Mouse (Mus musculus) embryonic stem cell, embryonic (primary cell): ENCODE measurements around the gene March7.

Experiments
- CTCF ChIA-PET, 4 experiments: fragments of 300-600 bp in 2 of 4; fragments of 350-600 bp in 2 of 4; sonication (Branson Sonifier 250); formaldehyde crosslinking; loops; one replicate each; lab custom pipeline; 2022; ENCODE audit warnings: inconsistent platforms in 2 of 4; lab: Charles Lee
- POLR2A ChIA-PET, 4 experiments: fragments of 300-600 bp in 2 of 4; fragments of 350-600 bp in 2 of 4; sonication (Branson Sonifier 250); formaldehyde crosslinking; loops; one replicate each; lab custom pipeline; 2022; ENCODE audit warnings: antibody characterized with exemption in 4 of 4, inconsistent platforms in 1 of 4; lab: Charles Lee

Gene March7

DNA sequence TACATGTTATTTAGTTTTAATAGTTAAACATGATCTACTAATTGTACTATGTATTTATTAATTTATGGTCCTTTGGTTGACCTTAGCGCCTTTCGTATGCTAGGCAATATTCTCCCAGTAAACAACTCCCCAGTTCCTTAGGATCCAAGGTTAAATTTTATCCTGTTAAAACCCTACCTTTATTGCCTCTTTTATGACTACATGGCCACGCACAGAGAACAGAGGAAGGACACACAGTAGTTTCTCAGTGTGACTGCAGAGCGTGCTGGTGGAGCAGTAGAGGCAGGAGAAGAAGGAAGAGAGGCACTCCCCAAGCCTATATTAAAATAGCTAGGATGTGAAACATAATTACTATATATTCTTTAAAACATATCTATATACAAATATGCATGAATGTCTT lies 6.0 kb upstream of the March7 start:
- ChIA-PET POLR2A (interaction anchor here in 3 of 4 experiments (0.6 to 5.2 kb wide), 7 partner anchors 8 to 154 kb away, joined by 3 to 37 read pairs (median 4); no protein-coding TSS in a partner anchor), CTCF (no interaction called here)

DNA sequence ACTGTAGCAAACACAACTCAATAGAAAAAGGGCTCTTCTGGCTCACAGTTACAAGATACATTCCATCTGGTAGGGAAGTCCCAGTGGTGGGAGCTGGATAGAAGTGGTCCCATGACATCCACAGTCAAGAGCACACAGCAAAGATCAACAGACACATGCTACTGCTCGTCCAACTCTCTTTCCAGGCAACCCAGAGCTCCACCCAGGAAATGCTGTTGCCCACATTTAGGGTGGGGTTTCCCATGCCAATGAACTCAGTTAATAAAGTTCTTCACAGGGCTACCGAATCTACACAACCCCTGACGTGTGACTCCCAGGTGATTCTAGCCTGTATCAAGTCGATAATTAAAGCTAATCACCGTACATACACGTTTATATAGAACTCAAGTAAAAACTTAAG lies 5.5 kb upstream of the March7 start:
- POLR2A ChIA-PET: interaction anchor here in 3 of 4 experiments (0.6 to 5.2 kb wide), 4 partner anchors 11 to 154 kb away, joined by 3 to 37 read pairs (median 4); no protein-coding TSS in a partner anchor
- CTCF ChIA-PET: no interaction called here

DNA sequence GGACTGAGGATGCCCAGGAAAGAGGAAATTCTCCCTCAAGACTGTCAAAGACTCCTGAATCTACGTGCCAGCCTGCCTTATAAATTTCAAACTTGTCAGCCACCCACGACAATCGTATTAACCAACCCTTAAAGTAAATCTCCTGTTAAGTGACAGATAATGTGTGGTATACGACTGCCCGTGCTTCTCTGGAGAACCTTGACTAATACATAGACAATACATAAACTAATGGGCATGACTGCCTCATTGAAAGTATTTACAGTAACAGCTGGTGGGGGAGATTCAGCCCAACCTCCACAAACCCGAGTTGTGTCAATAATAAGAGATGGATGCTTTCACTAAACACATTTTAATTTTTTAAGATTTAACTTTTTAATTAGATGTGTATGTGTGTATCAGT lies 3.9 kb upstream of the March7 start:
- POLR2A ChIA-PET: interaction anchor here in 1 of 4 experiments (1.1 kb wide), 1 partner anchor 9 kb away, joined by 5 read pairs; no protein-coding TSS in a partner anchor
- CTCF ChIA-PET: no interaction called here

DNA sequence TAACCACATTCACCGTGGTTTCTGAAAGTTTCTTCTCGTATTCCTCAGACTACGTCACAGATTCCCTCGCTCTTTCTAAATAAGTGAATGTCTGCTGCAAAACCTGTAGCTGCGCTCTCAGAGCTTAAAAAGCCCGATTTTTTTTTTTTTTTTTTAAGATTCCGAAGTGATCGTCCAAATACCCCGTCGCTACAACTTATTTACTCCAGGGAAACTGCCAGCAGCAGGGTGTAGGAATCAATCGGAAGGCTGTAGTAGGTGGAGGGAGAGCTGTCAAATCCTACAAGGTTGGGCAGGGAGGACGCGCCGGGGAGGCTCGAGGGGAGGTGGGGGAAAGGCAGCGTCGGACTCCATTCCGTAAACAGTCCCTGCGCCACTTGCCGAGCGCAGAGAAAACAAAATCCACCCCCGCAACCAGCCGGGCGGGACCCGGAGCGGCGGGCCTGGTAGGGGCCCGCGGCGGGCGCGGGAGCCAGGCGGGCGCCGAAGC lies 520 bp upstream of the March7 start:
- ChIA-PET CTCF (interaction anchor here in 3 of 4 experiments (0.6 to 1.0 kb wide), 4 partner anchors 8 to 72 kb away, joined by 3 to 5 read pairs (median 4); no protein-coding TSS in a partner anchor), POLR2A (interaction anchor here (0.6 to 1.6 kb wide), 63 partner anchors 8 to 597 kb away, joined by 3 to 25 read pairs (median 4); partner anchors contain the start of genes Ly75 (in 3 of the 4), Cd302 (in 1 of the 4) and Tanc1 (in 1 of the 4))

DNA sequence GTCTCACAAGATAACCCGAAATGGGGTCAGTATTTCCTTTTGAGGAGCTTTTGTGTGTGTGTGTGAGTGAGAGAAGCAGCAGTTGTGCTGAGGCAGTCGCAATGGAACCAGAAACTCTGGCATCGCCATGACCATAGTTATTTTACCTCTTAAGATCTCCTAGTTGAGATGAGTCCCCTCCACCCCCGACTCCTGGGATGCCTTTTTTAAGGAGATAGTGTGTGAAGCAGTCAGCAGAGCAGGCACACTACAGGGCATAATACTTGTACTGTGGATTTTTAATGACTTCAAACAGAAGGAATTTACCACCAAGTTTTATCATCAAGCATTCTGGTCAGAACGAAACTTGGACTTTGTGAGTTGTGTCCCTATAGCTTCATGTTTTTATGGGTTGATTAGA lies 1.1 kb downstream of the March7 start:
- ChIA-PET CTCF (no interaction called here), POLR2A (interaction anchor here in 3 of 4 experiments (0.5 to 12.7 kb wide), 27 partner anchors 8 to 382 kb away, joined by 3 to 198 read pairs (median 6); partner anchors contain the start of gene Ly75 (in 3 of the 3))

DNA sequence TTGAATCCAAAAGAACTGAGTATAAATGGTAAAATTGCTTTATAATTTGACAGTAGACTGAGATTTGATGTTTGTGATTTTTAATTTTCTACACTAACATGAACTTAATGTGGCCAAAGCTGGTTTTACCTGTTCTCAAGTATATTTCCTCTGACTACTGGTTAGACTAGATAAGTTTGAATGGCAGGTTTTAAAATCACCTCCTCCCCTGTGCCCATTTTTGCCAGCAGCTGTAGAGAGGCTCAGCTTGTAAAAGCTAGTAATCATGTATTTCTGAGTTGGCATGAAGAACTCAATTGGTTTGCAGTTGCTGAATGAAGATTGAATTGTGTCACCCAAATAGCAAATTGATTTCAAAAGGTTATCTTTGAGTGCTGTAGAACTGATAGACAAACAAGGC lies 2.8 kb downstream of the March7 start:
- ChIA-PET POLR2A (interaction anchor here (0.6 to 12.7 kb wide), 32 partner anchors 7 to 889 kb away, joined by 3 to 198 read pairs (median 4); partner anchors contain the start of gene Ly75 (in 3 of the 4)), CTCF (interaction anchor here in 2 of 4 experiments (0.7 to 1.0 kb wide), 2 partner anchors 12 to 14 kb away, joined by 3 to 5 read pairs; no protein-coding TSS in a partner anchor)

DNA sequence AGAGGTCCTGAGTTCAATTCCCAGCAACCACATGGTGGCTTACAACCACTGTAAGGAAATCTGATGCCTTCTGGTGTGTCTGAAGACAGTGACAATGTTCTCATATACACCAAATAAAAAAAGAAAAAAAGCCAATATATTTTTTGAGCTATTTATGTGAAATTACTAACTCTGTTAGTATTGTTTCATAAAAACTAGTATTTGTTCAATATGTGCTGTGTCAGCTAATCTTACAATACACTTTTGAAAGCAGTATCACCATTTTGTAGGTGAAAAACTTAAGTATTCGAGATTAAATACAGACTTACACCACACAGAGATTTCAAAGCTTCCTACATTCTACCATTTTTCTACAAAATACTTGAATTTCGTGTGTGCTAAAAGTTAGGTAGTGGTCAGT lies 5.0 kb downstream of the March7 start:
- POLR2A ChIA-PET: interaction anchor here (0.8 to 12.7 kb wide), 22 partner anchors 9 to 596 kb away, joined by 3 to 198 read pairs (median 4); partner anchors contain the start of gene Ly75 (in 1 of the 4)
- CTCF ChIA-PET: no interaction called here

DNA sequence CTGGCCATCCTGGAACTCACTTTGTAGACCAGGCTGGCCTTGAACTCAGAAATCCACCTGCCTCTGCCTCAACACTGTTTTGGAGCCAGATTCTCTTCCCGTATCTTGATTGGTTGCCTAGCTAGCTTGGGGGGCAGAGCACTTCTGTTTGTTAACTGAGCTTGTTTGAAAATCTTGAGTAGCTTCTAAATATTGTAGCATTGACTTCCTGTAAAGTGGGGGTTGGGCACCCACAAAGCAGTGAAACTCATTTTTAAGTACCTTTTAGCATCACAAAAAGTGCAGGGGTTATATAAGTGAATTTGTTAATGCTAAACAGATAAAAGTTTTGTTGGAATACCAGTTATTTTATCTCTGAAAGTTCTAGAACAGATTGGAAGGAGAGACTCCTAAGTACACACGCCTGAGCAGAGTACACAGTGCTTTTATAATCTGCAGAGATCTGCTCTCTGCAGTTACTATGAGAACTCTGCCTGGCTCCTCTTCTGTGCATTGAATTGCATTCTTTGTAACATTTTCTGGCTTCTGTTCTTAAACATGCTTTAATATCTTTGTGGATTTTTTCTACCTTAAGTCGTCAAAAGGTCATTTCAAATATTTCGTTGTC lies 7.0 kb downstream of the March7 start:
- ChIA-PET POLR2A (interaction anchor here in 2 of 4 experiments (1.0 to 12.7 kb wide), 9 partner anchors 7 to 166 kb away, joined by 3 to 198 read pairs (median 3); partner anchors contain the start of genes Baz2b (in 1 of the 2) and March7 (in 1 of the 2)), CTCF (no interaction called here)

DNA sequence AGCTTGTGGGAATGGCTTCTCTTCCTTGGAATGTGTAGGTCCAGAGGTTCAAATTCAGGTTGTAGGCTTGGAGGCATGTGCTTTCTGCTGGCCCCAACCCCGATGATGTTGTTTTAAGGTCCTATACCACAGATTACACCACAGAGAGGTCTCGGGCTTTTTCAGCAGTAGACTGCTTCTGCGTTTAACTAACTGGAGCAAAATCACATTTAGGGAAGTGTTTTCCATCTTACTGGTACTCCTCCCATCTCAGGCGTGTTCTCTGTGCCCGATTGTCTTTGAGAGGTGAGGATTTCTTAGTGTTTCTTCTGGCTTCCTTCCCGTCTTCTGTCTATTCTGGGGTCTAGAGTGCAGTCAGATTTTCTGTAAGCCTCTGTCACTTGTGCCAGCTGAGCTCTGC lies 7.9 kb downstream of the March7 start:
- POLR2A ChIA-PET: interaction anchor here in 3 of 4 experiments (0.6 to 12.7 kb wide), 12 partner anchors 8 to 1379 kb away, joined by 3 to 198 read pairs (median 6); partner anchors contain the start of genes Baz2b (in 2 of the 3) and March7 (in 2 of the 3)
- CTCF ChIA-PET: no interaction called here

DNA sequence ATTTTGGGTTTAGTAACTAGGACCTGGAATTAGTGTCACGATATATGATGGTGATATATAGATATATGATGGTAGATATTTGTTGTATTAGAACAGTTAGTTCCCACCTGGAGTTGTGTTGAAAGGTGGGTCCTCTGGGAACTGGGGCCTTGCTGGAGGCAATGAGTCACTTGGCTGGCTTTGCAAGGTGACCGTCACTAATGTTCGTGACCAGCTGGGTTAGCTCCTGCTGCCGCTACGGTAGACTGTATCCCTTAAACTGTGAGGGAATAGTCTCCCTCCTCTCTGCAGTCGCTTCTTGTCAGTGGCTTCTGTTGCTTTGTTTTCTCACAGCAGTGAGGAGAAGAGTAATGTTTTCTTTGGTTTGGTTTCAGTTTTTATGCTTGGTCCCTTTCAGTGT lies 11.5 kb downstream of the March7 start:
- CTCF ChIA-PET: no interaction called here
- POLR2A ChIA-PET: interaction anchor here in 3 of 4 experiments (0.6 to 12.7 kb wide), 8 partner anchors 9 to 153 kb away, joined by 3 to 198 read pairs (median 4); partner anchors contain the start of genes Baz2b (in 2 of the 3) and March7 (in 2 of the 3)

DNA sequence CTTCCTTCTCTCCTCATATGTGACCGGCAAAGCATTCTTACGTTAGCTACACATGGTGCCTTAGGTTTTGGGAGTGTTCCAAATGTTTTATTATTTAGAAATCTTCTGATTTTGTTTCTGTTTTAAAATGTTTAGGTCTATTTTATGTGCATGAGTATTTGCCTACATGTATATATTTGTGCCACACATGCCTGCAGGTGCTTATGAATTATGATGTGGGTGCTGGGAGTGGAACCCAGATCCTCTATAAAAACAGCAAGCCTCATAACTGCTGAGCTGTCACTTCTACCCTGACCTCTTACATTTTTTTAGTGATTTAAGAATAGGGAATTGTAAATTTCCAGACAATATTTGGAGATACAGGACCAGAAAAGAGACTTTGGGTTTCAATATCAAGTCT lies 12.3 kb downstream of the March7 start:
- CTCF ChIA-PET: no interaction called here
- POLR2A ChIA-PET: interaction anchor here in 3 of 4 experiments (0.6 to 12.7 kb wide), 8 partner anchors 8 to 308 kb away, joined by 3 to 198 read pairs (median 4); partner anchors contain the start of genes Baz2b (in 3 of the 3) and March7 (in 3 of the 3)

DNA sequence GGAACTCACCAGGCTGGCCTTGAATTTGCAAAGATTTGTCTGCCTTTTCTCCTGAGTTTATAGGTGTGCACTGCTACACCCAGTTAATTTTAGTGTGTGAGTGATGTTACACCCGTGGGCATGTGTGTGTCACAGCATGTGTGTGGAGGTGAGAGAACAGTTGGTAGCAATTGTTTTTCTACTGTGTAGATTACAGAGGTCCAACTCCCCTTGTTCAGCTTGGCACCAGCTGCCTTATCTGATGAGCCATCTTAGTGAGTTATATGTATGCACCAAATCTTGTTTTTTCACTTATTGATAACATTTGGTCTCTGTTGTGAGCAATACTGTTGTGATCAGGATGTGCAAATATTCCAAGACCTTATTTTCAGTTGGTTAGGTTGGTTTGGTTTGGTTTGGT lies 13.8 kb downstream of the March7 start:
- CTCF ChIA-PET: no interaction called here
- POLR2A ChIA-PET: interaction anchor here in 2 of 4 experiments (1.0 to 4.0 kb wide), 6 partner anchors 9 to 574 kb away, joined by 3 to 50 read pairs (median 5); partner anchors contain the start of genes Baz2b (in 1 of the 2) and March7 (in 1 of the 2)

DNA sequence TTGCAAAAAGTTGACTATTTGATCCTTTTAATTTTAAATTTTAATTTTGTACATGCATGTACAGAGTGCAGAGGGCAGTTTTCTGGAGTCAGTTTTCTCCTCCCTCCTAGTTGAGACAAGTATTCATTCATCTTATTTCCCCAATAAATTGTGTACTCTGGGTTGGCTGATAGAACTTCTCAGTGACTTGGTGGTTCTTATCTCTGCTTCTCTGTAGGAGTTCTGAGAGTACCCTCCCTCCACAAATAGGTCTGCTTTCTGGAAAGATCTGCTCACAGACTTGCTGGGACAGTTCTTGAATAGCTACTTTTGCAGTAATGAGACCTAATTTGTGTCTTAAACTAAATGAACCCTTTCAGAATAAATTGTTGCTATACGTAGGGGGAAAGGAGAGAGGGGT lies 18.8 kb downstream of the March7 start:
- ChIA-PET CTCF (no interaction called here), POLR2A (interaction anchor here in 2 of 4 experiments (1.0 to 10.6 kb wide), 10 partner anchors 10 to 179 kb away, joined by 3 to 198 read pairs (median 5); no protein-coding TSS in a partner anchor)

DNA sequence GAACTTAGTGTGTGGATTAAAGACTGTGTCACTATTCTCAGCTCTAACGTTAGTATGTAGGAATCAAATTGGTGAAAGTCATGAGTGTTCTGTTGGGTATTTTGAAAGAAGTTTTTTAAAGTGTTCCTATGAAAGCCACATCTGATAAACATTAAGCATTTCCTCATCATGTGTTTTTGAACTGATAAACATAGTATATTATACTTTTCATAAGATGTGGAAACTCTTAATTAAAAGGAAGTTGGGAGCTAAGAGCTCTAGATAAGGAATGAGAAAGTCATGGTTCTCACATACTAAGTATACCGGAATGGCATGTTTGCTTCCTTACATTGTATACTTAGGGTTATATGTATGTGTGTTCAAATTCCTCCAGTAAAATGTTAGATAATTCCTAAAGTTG lies 20.7 kb downstream of the March7 start:
- CTCF ChIA-PET: no interaction called here

DNA sequence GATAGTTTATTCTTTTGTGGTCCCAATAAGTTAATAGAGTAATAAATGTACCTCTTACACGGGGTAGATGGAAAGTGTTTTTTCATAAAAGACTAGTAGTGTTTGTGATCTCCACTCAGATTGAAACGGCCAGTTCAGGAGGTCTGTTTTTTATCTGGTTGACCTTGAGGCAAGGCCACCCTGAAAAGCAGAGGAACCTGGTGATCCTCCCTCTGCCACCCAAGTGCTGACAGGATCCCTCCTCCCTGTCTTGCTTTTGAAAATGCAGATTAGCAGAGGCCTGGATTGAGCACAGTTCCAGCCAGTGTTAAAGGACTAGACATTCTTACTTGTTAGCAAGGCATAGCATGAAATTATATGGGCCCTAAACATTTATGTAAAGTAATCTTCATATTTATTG lies 23.5 kb downstream of the March7 start:
- ChIA-PET POLR2A (interaction anchor here (0.5 to 10.6 kb wide), 21 partner anchors 9 to 1036 kb away, joined by 3 to 198 read pairs (median 4); partner anchors contain the start of gene Ly75 (in 1 of the 4)), CTCF (interaction anchor here in 1 of 4 experiments (0.5 kb wide), 1 partner anchor 101 kb away, joined by 5 read pairs; no protein-coding TSS in a partner anchor)

More for the DNA sequence above, 20.7 kb downstream of the March7 start:
- POLR2A ChIA-PET: interaction anchor here in 2 of 4 experiments (0.8 to 10.6 kb wide), 7 partner anchors 8 to 105 kb away, joined by 3 to 198 read pairs (median 9); partner anchors contain the start of genes Baz2b (in 1 of the 2) and March7 (in 1 of the 2)

DNA sequence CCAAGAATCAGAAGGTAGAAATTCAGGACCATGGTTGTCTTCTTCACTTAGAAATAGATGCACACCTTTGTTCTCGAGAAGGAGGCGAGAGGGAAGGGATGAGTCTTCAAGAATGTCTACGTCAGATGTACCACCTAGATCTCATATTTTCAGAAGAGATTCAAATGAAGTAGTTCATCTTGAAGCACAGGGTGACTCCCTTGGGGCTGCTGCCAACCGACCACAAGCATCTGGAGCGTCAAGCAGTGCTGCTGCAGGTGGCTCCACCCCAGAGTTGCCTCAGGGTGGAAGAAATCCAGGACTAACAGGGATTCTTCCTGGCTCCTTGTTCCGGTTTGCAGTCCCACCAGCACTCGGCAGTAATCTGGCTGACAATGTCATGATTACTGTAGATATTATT lies 24.8 kb downstream of the March7 start:
- ChIA-PET CTCF (no interaction called here), POLR2A (interaction anchor here in 1 of 4 experiments (4.6 to 10.6 kb wide), 2 partner anchors 16 to 18 kb away, joined by 22 to 198 read pairs; no protein-coding TSS in a partner anchor)

DNA sequence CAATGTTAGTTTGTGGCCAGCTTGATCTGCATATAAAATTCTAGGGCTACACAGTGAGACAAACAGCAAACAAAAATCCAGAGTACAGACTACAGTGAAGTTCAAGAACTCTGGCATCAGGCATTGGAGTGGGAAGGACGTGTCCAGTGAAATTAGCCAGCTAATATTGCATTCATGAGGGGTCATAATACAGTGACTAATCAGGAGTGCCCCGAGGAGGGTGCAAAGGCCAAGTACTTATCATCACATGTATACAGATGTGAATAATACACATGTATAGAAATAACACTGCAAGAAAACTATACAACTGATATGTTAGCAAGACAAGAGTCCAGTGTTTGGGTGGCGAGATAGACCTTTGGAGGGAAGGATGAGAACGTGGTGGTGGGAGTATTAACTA lies 43.1 kb downstream of the March7 start:
- CTCF ChIA-PET: interaction anchor here in 1 of 4 experiments (0.7 kb wide), 1 partner anchor 35 kb away, joined by 5 read pairs; no protein-coding TSS in a partner anchor
- POLR2A ChIA-PET: interaction anchor here in 2 of 4 experiments (0.6 to 1.9 kb wide), 13 partner anchors 8 to 277 kb away, joined by 3 to 17 read pairs (median 4); no protein-coding TSS in a partner anchor

DNA sequence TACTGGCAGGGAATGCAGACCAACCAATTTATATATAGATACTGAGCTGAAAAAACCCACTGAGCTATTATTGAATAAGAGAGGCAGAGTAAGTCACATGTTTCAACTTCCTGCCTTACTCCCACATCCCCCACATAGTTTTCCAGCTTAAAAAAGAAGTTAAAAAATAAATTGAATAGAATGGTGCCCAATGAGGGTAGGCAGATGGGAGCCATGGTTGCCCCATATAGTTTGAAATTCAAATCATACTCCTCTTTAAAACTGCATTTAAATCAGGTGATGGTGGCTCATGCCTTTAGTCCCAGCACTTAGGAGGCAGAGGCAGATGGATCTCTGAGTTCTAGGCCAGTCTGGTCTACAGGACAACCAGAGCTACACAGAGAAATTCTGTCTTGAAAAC lies 43.8 kb downstream of the March7 start:
- ChIA-PET CTCF (no interaction called here), POLR2A (interaction anchor here in 2 of 4 experiments (0.6 to 1.9 kb wide), 5 partner anchors 13 to 158 kb away, joined by 3 to 17 read pairs (median 3); no protein-coding TSS in a partner anchor)
